Mouse (Mus musculus) heart, postnatal 0 days (tissue): ENCODE measurements around the gene Uvrag.

ENCODE experiments used
- CTCF ChIP-seq: IDR thresholded peaks from 2 replicates; pipeline ENCODE4 v1.5.1; 2016; ENCODE audit warnings: antibody characterized with exemption, control low read depth, low read depth
- EP300 ChIP-seq: IDR thresholded peaks from 2 replicates; pipeline ENCODE4 v1.6.1; 2016; ENCODE audit warnings: antibody characterized with exemption, low read depth

- TF ChIP-seq EP300, result no peak
- no peak for TF ChIP-seq CTCF
Observed at GRCm38 (mm10) chr7:99032051-99032450, 108.9 kb downstream of the Uvrag start.
